Mouse (Mus musculus) B cell, adult 2 months (primary cell): ENCODE results near the gene Card11.

ENCODE experiments used
- DNase-seq, 2 experiments: peaks; one replicate each; pipeline ENCODE4 v3.0.0; 2022

Card11 gene

DNA sequence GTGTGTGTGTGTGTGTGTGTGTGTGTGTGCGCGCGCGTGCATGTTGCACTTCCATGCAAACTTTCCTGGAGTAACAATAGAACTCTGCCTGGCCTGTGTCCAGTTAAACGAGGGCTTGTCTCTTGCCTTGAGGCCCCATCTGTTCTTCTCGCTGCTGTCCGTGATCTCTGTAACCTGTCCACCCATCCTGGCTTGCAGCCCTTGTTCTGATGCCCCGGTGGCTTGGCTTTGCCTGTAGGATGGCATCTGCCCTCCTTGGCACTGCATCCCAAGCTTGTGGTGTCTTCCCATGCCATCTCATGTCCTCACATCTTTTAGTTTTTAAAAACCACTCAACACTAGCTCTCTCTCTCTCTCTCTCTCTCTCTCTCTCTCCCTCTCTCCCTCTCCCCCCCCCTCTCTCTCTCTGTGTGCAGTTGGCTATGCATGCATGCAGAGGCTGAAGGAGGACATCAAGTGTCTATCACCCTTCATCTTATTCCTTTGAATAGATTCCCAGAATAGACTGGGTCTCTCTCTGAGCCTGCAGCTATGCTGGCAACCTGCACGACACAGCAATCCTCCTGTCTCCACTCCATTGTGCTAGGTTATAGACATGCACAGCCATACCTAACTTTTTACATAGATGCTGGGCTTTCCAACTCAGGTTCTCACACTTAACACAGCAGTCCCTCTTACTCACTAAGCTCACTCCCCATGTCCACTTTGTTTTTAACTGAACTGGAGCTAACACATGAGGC, 14.9 kb downstream of the Card11 start:
- DNase-seq = no peak

- DNase-seq = peak; percentile 41 to 45
These were observed 19.0 kb downstream of the Card11 start for GRCm38 (mm10) chr5:140981370-140981805.

DNA sequence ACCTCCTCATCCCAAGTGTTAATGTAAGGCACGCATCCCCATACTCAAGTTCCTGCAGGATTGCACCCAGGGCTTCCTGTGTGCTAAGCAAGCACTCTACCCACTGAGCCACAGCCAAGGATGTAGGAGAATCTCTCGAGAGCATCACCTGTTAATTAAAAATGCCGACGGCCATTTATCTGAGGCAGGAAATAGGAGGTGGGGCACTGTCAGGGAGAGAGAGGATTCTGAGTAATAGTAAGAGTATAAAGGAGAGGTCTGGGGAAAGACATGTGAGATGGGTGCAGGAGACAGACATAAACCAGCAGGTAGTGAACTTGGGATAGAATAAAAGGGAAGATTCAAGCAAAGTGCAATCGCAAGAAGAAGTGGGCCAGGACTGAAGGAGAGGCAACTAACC, 19.6 kb downstream of the Card11 start:
- DNase-seq = no peak

DNA sequence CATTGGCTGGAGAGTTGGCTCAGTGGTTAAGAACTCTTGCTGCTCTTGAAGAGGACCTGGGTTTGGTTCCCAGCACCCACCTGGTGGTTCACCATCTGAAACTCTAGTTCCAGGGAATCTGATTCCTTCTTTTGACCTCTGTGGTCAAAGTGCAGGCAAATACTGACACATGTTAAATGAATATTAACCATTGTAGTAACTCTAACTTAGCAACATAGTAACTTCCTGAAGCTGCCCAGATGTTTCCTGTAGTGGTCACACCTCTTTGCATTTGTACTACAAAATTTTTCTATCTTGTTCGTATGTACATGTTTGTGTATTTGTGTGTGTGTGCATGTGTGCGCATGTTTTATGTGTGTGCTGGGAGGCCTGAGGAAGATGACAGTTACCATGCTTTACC, 20.3 kb downstream of the Card11 start:
- peak; percentile 32 to 40 for DNase-seq

DNA sequence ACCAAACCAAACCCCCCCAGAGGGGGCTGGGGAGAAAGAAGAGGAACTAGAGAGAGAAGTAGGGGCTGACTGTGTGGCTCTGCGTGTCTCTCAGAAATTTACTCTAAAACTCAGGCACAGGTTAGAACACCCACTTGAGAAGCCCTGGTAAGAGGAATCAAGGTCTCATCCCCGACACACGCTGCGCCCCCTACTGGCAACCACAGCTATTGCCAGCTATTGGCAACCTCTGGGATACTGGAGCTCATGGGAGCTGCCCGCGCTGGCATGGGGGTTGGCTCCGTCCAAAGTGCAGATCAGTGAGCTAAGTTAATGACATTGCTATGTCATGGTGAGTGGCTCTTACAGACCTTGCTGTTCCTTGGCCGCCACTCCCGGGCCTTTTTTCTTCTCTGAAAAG, 37.4 kb downstream of the Card11 start:
- DNase-seq = peak; percentile 77

GRCm38 (mm10) chr5:140960732-140961131, 39.6 kb downstream of the Card11 start:
- DNase-seq = no peak

DNA sequence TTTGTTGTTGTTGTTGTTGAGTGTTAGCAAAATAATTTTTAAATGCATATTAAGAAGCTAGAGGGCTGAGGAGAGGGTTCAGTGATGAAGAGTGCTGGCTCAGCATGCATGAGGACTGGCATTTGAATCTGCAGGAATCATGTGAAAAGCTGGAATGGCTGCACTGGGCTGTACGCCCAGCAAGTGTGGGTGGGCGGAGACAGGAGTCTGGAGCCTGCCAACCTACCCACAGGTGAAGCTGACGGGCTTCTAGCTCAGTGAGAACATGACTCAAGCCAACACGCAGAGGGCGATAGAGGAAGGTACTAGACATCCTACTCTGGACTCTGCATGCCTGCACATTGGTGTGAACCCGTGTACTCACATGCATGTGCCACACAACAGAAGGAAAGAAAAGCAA, 41.2 kb downstream of the Card11 start:
- no peak for DNase-seq

DNA sequence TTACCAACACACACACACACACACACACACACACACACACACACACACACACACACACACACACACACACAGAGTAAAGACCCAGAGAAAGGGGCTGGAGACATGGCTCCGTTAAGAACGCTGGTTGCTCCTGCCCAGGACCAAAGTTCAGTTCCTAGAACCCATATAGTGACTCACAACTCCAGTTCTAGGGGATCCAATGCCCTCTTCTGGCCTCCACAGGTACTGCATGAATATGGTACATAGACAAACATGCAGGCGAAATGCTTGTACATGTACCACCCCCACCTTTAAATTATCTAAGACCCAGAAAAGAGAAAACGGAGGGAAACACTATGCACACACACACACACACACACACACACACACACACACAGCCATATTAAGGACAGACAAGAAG, 43.3 kb downstream of the Card11 start:
- peak; percentile 50 to 57 for DNase-seq

- DNase-seq = no peak
These were observed 44.7 kb downstream of the Card11 start for GRCm38 (mm10) chr5:140955666-140956065.

GRCm38 (mm10) chr5:140951801-140952200, 48.6 kb downstream of the Card11 start:
- peak; percentile 73 to 75 for DNase-seq

DNA sequence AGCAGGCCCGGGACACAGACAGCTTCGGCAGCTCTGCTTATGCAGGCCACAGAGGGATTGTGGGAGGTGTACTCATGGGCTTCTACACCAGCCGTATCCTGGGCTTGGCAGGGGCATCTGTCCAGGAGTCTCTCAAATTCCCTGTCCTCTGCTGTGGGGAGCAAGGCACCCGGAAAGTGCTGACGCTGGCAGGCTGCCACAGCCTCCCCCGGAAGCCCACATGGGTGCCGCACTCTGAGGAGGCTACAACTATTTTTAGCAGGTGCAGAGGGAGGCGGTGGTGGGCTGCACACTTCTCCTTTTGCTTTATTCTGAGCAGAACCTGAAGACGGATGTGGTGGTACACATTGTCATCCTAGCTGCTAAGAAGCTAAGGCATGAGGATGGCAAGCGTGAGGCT, 52.4 kb downstream of the Card11 start:
- DNase-seq = peak; percentile 88 to 91

DNA sequence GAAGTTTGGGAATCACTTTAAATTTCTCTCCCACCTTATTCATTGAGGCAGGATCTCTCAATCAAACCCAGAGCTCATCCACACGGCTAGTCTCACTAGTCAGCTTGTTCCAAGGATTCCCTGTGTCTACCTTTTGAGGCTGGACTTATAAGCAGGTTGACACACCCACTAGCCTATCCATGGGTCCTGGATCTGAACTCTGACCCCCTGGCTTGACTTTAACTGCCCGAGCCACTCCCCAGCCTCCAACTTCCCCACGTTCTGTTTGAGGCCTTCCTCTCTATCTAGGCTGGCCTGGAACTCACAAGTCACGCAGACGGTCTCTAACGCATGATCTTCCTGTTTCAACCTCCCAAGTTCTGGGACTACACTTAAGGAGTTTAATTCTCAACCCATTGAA, 54.3 kb downstream of the Card11 start:
- DNase-seq = no peak

DNA sequence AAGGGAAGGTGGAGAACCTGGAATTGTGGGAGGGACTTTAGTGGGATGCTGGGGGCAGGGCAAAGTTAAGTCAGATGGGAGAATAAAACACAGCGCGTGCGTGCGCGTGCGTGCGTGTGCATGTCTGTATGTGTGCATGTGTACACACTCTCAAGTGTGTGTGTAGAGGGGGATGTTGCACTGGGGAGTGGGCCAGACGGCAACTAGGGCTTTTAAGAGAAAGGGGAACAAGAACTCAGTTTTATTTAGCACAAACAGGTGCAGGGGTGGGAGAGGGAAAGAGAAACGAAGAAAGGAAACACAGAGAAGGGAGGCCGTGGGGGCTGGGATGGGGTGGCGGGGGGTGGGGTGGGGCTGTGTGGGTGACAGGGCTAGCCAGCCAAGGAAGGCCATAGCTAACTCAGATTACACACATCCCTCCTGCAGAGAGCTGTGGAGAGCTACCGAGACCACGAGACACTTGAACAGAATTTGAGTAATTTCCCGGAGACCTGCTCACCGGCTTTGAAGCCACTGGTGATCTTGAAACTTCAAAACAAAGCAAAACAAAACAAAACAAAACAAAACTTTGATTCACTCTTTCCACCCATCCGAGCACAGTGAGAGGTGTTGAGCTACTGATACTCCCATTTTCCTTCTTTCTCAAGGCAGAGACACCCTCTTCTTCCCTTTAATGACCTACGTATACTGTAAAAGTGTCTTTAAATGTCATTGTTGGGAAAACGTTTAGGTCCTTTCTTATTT, 55.8 kb downstream of the Card11 start:
- DNase-seq = peak; percentile 52 to 56

- DNase-seq = no peak
These were observed 59.4 kb downstream of the Card11 start for GRCm38 (mm10) chr5:140940923-140941491.

GRCm38 (mm10) chr5:140940257-140940922, 60.0 kb downstream of the Card11 start:
- DNase-seq = no peak

DNA sequence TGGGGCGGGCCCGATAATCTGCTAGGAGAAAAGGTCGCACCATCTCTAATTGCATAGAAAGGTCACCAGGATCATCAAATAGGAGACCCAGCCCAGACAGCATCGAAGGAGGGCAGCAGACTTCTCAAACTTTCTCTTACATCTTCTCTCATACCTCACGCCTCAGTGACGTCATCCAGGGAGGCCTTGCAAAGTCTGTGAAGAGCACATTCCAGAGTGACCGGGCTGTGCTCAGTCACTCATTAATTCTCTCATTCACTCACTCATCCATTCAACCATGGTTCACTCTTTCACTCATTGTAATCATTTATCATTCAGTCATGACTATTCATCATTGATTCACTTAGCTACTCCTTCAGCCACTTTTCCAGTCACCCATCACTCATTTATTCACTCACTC, 63.6 kb downstream of the Card11 start:
- DNase-seq = no peak

GRCm38 (mm10) chr5:140935848-140936247, 64.5 kb downstream of the Card11 start:
- no peak for DNase-seq

DNA sequence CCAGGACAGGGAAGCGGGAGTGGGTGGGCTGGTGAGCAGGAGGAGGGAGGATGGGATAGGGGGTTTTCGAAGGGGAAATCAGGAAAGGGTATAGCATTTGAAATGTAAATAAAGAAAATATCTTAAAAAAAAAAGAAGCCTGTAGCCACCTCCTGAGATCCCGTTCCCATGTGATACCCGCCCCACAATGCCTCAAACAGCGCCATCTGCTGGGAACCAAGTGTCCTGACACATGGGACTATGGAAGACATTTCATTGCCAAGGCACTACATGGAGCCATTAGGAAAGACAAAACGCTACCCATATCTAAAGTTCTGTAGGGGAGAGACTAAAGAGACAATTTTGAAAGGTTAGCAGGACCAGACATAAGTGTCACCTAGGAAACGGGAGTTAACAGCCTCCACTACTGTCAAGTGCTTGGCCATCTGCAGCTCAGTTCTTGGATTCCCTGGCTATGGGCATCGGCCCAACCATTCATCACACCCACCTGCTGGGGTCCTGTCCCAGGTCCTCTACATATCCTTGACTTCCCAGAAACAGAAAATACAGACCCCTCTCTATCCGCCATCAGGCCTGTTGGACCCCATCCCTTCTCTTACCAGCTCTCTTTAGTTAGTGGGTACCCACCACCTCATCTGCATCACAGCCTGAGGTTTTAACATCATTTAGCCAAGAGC, 65.6 kb downstream of the Card11 start:
- DNase-seq = no peak

GRCm38 (mm10) chr5:140931523-140932229, 68.7 kb downstream of the Card11 start:
- DNase-seq = no peak

DNA sequence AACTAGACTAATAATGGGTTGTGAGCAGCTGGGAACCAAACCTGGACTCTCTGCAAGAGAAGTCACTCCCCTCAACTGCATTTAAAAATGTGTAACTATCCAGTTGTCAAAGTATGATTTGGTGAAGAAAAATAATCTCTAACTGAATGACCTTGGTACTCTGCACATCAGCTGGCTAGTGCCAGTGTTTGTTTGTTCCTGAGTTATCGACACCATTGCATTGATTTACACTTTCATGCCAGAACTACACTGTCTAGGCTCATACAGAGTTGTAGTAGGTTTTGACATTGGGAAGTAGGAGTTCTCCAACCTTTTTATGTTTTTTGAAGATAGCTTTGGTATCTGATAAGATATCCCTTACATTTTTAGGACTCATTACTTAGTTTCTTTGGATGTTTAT, 81.9 kb downstream of the Card11 start:
- DNase-seq = no peak

DNA sequence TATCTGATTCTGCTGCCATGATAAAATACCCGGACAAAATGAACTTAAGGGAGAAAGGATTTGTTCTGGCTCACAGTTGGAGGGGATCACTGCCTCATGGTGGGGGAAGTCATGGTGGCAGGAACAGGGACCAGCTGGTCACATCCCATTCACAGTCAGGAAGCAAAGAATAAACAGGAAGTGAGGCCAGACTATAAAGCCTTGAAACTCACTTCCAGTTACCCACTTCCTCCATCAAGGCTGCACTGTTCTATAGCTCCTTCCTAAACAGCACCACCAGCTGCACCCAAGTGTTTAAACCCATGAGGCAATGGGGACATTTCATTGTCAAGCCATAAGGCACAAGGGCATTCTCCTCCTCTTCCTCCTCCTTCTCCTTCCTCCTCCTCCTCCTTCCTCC, 82.6 kb downstream of the Card11 start:
- peak in 1 of 2 experiments; percentile 4 for DNase-seq

- no peak for DNase-seq
These were observed 89.5 kb downstream of the Card11 start for GRCm38 (mm10) chr5:140910841-140911240.
